Mouse (Mus musculus) layer of hippocampus, postnatal 10 days (tissue): ENCODE results near the gene Sh3bp5l. TPM values are rescaled to one million over a fixed set of nuclear protein-coding genes. Genes with fewer than 3 reads are reported as not detected.
"Not testable (repeated sequence)": the region's sequence is repeated elsewhere in the genome, so short reads cannot be mapped to it uniquely, and the experiment has no call there.

Experiments used
- DNase-seq, 2 experiments: peaks; one replicate each; pipeline ENCODE4 v3.0.0; 2021; ENCODE audit warnings: low spot score in 2 of 2
- total RNA-seq, 2 experiments: library from RNA; stranded (reverse); gene quantifications; 2 replicates each; pipeline ENCODE4 v1.2.3; 2021

Gene Sh3bp5l
- total RNA-seq, 2 experiments from 2014 or later = 59.5 to 64.3 TPM

- no peak for DNase-seq
Measured at GRCm38 (mm10) chr11:58316768-58317390, 13.6 kb upstream of the Sh3bp5l start.

- peak; percentile 96 to 97 for DNase-seq
Measured at GRCm38 (mm10) chr11:58322824-58323569, 7.5 kb upstream of the Sh3bp5l start.

- no peak for DNase-seq
Measured at GRCm38 (mm10) chr11:58323570-58324340, 6.8 kb upstream of the Sh3bp5l start.

- no peak for DNase-seq
Measured at GRCm38 (mm10) chr11:58324614-58325229, 5.8 kb upstream of the Sh3bp5l start.

GRCm38 (mm10) chr11:58326781-58327180 lies 3.7 kb upstream of the Sh3bp5l start:
- no peak for DNase-seq

- no peak for DNase-seq
Measured at GRCm38 (mm10) chr11:58329906-58330275, 633 bp upstream of the Sh3bp5l start.

GRCm38 (mm10) chr11:58331149-58331495 lies 598 bp downstream of the Sh3bp5l start:
- DNase-seq = no peak

- no peak for DNase-seq
Measured at GRCm38 (mm10) chr11:58331546-58331945, 1.0 kb downstream of the Sh3bp5l start.

- no peak for DNase-seq
Measured at GRCm38 (mm10) chr11:58334746-58335145, 4.2 kb downstream of the Sh3bp5l start.

GRCm38 (mm10) chr11:58346745-58347144 lies 16.2 kb downstream of the Sh3bp5l start:
- no peak for DNase-seq

- DNase-seq = no peak
Measured at GRCm38 (mm10) chr11:58350628-58351027, 20.1 kb downstream of the Sh3bp5l start.

- DNase-seq = no peak
Measured at GRCm38 (mm10) chr11:58351179-58351578, 20.7 kb downstream of the Sh3bp5l start.

- no peak for DNase-seq
Measured at GRCm38 (mm10) chr11:58352681-58353548, 22.4 kb downstream of the Sh3bp5l start.

GRCm38 (mm10) chr11:58353709-58354108 lies 23.2 kb downstream of the Sh3bp5l start:
- DNase-seq = no peak

GRCm38 (mm10) chr11:58354476-58354875 lies 24.0 kb downstream of the Sh3bp5l start:
- no peak for DNase-seq

- DNase-seq = no peak
Measured at GRCm38 (mm10) chr11:58354927-58355326, 24.4 kb downstream of the Sh3bp5l start.

GRCm38 (mm10) chr11:58357042-58357441 lies 26.5 kb downstream of the Sh3bp5l start:
- no peak for DNase-seq

- DNase-seq = no peak
Measured at GRCm38 (mm10) chr11:58357844-58358534, 27.5 kb downstream of the Sh3bp5l start.

- DNase-seq = not testable (repeated sequence)
Measured at GRCm38 (mm10) chr11:58362562-58362961, 32.0 kb downstream of the Sh3bp5l start.

- DNase-seq = no peak
Measured at GRCm38 (mm10) chr11:58364454-58364853, 33.9 kb downstream of the Sh3bp5l start.
